Mouse (Mus musculus): ENCODE data around the gene Slc9a8.
A peak's percentile ranks its signal among the peaks of the same experiment; 100 is the strongest.

The Slc9a8 gene

DNA sequence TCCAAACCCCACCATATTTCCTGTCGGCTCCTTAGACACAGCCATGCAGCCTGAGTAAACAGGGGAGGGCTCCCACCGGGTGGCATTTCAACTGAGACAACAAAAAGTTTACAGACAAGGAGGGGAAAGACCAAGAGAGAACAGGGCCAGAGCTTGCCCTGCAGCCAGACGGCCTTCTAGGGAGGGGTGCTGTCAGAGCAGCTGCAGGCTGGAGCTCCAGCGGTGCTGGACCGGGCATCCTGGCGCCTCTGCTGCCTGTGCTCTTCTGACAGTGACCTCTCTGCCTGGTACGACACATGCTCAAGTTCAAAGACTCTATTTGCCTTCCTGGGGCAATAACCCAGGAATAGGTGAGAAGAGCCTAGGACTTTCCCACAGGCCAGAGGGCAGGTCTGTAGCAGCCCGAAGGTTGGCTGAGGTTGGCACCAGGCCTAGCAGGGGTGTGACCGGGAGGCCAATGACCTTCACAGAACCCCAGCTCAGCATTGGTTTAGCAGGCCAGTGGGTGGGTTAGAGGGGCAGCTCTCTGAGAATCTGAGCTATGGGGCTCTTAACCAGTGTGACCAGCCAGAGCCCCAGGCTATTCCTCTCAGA lies 5.4 kb upstream of the Slc9a8 start:
- DNase-seq (ENCODE audit: low spot score), result no peak

DNA sequence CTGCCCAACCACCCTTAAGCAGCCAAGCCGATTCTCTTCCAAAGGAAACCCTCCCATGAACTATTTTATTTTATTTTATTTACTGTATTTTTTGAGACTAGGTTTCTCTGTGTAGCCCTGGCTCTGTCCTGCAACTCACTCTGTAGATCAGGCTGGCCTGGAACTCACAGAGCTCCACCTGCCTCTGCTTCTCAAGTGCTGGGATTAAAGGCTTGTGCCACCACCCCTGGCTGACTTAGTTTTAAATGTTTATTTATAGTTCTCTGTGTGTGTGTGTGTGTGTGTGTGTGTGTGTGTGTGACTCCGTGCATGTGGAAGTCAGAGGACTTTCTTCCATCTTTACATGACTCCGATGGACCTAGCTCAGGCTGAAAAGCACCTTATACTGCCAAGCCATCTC lies 4.5 kb upstream of the Slc9a8 start:
- DNase-seq (ENCODE audit: low spot score), result no peak

- DNase-seq (ENCODE audit: low spot score), result peak; percentile 67
Observed at GRCm38 (mm10) chr2:167417694-167418093, 3.8 kb upstream of the Slc9a8 start.

GRCm38 (mm10) chr2:167419204-167419603 lies 2.3 kb upstream of the Slc9a8 start:
- peak; percentile 74 for DNase-seq (ENCODE audit: low spot score)

DNA sequence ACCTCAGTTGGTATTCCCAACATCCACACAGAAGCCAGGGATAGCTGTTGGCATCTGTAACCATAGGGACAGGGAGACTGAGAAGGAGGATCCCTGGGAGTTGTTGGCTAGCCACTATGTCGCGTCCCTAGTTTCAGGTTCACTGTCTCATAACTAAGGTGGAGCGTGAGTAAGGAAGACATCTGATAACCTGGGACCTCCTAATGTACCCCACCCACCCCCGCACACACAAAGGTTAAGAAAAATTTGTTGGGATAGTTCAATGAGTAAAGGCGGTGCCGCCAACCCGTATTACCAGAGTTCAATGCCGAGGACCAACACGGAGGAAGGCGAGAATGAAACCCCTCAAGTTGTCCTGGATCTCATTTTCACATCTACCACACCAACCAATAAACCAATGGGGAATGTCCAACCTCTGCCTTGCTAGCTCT lies 686 bp upstream of the Slc9a8 start:
- peak; percentile 65 for DNase-seq (ENCODE audit: low spot score)

DNA sequence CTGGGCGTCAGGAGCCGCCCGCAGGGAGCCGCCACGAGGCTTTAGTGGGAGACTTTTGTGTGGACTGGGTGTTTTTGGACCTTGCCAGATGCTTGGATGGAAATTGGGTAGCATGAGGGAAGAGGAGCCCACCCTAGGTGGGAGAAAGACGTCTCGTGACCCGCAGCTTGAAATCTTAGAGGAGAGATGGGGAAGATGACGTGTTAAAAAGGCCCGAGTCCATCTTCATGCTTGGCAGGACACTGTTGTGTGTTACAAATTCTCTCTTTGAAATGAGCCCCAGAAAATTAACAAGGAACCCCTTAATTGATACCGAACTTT lies 598 bp downstream of the Slc9a8 start:
- DNase-seq (ENCODE audit: low spot score), result no peak

- DNase-seq (ENCODE audit: low spot score), result no peak
Observed at GRCm38 (mm10) chr2:167423031-167423611, 1.6 kb downstream of the Slc9a8 start.

DNA sequence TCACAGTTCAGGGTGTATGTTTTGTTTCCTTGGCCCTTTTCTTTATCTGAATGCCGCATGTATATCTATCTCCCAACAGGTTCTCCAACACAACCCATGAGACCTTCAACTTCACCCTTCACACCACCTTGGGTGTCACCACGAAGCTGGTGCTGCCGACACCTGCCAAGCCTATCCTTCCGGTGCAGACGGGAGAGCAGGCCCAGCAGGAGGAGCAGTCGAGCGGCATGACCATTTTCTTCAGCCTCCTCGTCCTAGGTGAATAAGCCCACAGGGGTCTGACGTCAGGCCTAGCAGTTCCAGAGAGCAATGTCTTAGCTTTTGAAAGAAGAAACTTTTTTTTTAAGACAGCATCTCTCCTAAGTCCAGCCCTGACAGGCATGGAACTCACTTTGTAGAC lies 2.5 kb downstream of the Slc9a8 start:
- DNase-seq (ENCODE audit: low spot score), result no peak

GRCm38 (mm10) chr2:167424516-167424915 lies 3.0 kb downstream of the Slc9a8 start:
- no peak for DNase-seq (ENCODE audit: low spot score)

- peak; percentile 19 for DNase-seq (ENCODE audit: low spot score)
Observed at GRCm38 (mm10) chr2:167425407-167425806, 3.9 kb downstream of the Slc9a8 start.

- DNase-seq (ENCODE audit: low spot score), result no peak
Observed at GRCm38 (mm10) chr2:167429596-167429995, 8.1 kb downstream of the Slc9a8 start.

DNA sequence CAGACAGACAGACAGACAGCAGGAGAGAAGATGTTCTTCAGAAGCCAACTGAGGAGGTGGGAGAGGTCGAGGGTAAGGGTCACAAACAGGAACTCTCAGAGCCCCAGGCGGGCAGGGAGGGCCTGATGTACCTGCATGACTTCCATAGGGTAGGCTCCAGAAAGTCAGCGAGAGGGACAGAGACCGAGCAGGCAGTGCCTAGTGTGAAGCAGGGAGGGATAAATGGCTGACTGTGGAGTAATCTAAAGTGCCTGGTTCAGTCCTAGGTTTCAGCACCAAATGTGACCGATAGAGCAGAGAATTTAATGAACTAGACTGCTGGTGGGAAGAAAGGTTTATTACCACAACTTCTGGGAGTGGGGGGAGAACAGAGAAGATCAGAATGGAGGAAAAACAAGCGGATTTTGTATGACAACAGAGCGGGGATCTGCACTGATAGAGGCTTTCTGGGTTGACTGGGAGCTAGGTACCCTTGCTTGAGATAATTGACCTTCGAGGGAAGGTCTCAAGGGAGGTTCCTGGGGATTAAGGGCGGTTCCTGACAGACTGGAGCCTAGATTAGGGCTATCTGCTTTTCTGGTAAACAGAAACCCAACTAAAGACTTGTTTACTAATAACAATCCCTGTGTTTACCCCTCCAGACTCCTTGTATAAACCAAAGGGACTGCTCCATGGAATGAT lies 9.4 kb downstream of the Slc9a8 start:
- DNase-seq (ENCODE audit: low spot score), result no peak

DNA sequence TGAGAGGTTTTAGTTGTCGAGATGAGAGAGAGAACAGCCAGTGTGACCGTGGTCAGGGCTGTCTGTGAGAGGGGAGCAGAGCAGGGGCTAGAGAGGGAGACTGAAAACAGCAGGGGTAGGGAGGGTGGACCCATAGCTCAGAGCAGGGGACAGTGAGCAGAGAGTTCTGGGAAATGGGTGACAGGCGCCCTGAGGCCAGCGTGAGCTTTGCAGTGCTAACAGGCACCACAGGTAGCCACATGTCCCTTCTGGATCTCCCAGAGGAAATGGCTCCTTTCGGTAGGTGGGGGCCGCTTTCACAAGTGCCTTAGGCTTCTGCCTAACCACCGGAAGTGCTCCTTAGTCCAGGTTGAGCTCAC lies 9.9 kb downstream of the Slc9a8 start:
- DNase-seq (ENCODE audit: low spot score), result no peak

DNA sequence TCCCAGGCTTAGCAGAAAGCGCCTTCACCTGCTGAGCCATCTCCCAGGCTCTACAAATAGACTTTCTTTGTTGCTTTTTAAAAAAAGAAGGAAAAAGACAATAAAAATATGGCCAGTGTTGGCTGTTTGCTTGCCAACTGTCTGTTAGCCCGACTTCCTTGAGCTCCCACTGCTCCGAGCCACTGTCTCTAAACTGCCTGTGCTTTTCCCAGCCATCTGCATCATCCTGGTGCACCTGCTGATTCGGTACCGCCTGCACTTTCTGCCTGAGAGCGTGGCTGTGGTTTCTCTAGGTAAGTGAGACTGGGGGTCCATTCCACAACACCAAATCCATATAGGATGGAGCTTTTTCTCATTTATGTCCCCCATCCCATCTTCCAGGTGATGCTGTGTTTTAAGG lies 13.1 kb downstream of the Slc9a8 start:
- no peak for DNase-seq (ENCODE audit: low spot score)

DNA sequence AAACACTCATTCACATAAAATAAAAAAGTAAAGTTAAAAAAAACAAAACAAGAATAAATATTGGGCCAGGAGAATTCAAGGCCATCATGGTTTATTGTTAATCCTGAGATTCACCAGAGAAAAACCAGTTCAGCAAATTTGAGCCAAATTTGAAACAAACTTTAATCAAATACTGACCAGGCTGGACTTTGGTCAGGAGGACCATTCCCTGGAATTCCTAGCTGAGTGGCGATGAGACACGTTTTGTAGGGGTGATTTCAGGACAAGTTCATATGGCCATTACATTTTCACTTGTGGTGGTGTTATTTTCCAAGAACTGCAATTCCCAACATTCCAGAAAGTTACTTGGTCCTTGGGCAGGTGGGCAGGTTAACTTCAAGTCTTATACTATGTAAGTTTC lies 14.1 kb downstream of the Slc9a8 start:
- DNase-seq (ENCODE audit: low spot score), result no peak

DNA sequence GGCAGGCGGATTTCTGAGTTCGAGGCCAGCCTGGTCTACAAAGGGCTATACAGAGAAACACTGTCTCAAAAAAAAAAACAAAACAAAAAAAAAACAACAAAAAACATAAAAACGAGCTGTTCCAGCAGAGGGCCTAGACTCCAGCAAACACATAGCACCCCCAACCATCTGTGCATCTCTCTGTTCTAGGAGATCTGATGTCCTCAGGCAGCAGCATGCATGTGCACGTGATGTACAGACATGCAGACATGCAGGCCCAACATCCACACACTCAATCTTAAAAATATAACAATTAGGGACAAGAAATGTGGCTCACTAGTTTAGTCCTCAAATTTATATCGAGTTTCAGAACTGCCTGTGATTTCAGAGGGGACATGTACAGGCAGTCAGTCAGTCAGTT lies 14.9 kb downstream of the Slc9a8 start:
- DNase-seq (ENCODE audit: low spot score), result no peak

DNA sequence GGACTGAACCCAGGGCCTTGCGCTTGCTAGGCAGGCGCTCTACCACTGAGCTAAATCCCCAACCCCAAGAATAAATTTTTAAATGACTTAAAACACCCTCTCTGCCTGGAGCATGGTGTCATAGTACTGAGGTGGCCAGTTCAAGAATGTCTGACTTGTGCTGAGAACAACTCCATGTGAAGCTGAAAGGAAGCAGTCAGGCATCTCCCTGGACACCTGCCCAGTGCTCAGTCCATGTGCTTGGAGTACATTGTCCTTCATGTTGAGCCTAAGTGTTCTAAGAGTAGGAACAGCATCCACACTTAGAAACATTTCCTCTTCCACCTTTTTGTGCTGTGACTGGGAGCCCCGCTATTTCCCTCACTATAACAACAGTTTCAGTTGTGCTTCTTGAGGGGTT lies 17.9 kb downstream of the Slc9a8 start:
- no peak for DNase-seq (ENCODE audit: low spot score)

DNA sequence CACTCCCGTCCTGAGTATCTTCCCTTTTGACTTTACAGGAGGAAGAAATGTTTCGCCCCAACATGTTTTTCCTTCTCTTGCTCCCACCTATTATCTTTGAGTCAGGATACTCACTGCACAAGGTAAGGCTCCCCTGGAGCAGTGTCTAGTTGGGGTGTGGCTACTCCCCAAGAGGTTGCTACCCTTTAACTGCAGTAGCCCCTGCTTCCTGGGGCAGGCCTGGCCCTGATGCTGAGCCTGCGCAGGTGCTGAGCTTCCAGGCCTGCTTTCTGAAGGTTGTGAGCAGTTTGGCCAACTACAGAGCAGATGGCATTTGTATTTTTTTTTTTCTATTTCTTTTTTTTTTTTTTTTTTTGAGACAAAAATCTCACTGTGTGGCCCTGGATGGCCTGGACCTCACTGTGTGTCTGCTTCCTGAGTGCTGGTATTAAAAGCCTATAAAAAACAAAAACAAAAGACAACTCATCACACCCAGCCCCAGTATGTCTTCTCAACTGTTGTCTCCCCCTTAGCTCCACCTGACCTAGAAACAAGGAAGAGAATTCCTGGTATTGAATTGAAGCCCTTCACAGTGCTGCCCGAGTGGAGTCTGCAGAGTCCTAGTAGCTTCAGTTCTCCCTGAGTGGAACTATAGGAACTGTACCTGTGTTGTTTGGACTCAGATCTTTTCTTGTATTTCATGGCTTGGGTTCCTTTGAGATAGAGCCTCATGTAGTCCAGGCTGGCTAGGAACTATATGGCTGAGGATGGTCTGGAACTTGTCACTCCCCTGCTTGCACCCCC lies 22.1 kb downstream of the Slc9a8 start:
- no peak for DNase-seq (ENCODE audit: low spot score)

DNA sequence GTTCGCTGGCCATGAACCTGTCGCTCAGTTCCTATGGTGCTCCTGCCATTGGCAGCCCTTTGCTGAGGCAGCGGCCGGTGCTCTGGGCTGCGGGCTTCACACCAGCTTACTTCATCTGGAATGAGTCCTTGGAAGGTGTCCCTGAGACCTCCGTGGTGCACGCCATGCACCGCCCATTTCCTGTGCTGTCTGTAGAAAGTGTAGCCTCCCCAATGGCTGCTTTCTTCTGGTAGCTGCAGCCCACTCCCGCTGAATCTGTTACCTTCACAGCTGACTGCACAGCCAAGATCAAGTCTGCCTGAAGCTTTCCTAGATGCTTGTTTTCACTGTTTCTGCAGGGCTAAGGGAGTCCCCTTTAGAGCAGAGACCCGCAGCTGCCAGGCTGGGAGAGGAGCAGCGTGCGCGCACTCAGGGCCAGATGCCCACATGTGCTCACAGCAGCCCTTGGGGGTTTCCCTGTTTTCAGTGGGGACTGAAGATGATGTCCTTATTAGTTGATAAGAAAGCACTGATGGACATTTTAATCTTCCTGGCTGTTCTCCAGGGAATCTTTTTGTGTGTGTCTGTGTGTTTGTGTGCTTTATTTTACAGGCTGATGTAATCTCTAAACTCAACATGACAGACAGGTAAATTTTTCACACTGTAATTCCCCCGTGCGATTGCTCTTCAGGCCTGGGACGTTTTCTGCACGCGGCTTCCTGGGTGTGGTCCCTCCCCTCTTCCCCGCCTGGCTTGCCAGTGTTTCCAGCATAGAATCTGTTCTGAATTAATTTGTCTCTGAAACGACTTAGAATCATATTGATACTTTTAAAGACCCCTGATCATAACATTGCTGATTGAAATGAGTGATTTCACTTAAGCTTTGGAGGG lies 24.6 kb downstream of the Slc9a8 start:
- peak; percentile 67 for DNase-seq (ENCODE audit: low spot score)

DNA sequence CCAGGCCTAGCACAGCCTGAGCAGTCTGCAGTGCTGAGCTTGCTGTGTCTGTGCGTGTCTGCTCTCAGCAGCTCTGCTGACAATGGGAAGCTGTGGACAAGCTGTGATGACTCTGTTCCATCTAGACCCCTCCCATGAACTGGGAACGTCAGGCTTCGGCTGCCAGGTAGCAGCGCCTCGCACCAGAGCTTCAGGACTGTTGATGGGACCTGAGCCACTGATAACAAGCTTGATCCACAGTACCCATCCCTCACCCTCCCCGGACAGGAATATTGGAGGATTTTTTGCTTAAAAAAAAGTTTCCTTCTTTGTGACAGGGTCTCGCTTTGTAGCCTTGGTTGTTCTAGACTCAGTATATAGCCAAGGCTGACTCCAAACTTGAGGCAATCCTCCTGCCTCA lies 25.7 kb downstream of the Slc9a8 start:
- DNase-seq (ENCODE audit: low spot score), result no peak

- no peak for DNase-seq (ENCODE audit: low spot score)
Observed at GRCm38 (mm10) chr2:167447629-167448028, 26.1 kb downstream of the Slc9a8 start.
